Mouse (Mus musculus) urinary bladder, postnatal 36 days (tissue): Measurements from ENCODE around the gene Olfr414.

Experiments
- DNase-seq, 2 experiments: peaks; one replicate each; pipeline ENCODE4 v3.0.0; 2022; ENCODE audit warnings: low spot score in 2 of 2, mixed read lengths in 1 of 2

The Olfr414 gene

DNA sequence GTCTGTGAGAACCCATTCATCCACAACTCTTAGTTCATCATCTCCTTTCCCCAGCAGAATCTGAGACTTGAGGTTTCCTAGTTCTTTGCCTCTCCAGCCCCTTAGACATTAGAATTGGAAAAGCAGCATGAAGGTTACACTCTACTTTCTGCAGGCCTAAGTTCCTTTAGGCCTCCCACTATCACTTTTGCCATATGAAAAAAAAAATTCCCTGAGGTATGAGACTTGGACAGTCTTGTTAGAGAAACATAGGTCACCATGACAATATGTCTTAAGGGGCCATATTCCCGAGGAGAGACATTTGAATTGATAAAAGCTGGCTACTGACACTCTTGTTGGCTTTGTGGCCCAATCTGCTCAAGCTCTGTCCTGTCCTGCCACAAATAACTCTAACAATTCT is at the start of gene Olfr414:
TSS of gene Olfr414 (plus strand) at position 301 of the 400 bp plus-strand sequence.
- DNase-seq, result no peak

DNA sequence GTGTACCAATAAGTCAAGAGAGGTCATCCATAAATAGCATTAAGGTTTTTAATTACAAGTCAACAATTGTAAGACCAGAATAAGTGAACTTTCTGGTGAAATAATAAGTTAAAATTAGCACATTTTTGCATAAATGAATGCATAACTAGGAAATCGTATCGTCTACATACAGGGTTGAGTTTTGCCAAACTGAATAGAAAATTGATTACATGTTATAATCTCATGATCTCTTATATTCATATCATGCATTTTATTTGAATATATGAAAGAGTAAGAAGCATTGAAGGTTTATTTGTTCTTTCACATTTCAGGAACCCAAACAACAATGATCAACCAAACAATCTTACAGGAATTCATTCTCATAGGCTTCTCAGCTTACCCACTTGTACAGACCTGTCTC is 33.1 kb upstream of the Olfr414 start, which contains the start of gene Olfr248:
TSS of gene Olfr248 (plus strand) at position 301 of the 400 bp plus-strand sequence.
- DNase-seq, result no peak

DNA sequence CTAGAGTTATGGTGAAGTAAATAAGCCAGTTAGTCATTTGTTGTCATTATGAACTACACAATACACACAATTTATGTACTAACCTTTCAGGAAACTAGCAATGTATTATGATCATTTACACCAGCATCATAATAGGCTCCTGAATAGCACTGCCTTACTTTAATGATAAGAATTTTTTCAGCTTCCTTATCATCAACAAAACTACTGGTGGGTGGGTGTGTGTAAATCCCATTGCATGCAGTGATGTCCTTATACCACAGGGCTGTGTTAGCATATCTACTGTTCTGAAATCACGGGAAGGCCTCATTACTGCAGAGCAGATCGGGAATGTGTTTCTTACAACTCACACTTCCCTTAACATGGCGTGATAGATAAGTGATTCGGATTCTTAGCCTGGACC is 905 bp upstream of the Olfr414 start:
- no peak for DNase-seq

DNA sequence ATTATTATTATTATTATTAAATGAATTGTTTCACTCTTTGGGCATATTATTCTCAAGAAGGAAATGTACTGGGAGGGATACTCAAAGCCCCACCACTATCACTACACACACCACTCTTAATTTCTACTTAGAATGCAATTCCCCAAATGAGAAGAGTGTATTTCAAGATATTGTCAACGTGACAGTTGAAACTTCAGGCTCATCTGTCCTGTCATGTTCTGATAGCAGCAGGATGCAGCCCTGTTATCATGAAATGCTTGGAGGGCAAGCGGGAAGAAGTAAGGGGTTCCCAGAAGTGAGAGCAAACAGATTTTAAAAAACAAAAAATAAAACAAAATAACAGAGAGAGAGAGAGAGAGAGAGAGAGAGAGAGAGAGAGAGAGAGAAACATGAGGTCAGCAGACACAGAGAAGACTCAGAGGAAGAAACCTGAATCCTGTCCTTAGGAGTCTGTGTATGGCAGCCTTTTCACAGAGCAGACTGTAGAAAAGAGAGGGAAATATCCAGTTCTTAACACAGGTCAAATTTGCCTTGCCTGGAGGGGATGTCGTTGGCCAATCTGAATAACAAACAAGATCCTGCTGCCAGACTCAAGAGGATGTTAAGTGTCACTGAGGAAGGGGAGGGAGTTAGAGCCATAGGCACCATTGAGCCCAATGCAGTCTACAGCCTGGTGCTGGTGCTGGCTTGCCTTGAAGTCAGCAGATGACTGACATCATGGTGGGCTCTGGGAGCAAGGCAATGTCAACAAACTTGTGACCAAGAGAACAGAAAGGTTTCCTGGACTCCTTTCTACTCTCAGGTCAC is 2.5 kb downstream of the Olfr414 start:
- DNase-seq, result no peak

DNA sequence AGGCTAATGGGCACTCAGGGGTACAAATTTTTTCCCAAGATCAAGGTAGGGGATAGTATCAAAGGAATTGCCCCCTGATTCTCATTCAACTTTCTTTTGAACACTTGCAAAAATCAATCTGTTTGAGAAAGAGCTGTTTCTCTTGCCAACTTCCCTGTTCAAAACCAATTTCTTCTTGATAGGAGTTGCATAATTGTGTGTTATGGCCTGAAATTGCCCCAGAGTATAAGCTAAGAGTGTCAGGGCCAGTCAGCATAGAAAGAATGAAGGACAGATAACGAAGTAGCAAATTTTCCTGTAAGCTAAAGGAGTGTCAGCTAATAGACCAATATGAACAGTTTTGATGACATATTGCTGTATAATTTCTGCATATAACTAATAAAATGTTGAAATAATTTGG is 3.5 kb downstream of the Olfr414 start:
- DNase-seq, result no peak

DNA sequence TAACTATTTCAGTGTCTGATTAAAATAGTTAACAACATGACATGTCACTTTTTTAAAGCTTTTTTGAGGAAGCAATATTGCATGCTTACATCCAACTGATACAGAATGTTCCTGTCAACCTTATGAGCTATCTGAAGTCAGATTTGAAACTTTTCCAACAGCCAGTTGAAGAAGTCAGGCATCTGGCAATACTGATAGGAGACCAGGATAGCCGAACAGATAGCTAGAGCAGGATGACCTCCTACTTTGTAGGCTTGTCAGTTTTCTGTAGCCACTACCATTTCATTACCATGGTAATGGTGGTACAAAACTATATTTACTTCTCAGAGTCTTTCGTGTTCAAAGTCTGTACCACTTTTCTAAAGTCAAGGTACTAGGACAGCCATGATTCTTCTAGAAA is 4.5 kb downstream of the Olfr414 start:
- DNase-seq, result no peak

DNA sequence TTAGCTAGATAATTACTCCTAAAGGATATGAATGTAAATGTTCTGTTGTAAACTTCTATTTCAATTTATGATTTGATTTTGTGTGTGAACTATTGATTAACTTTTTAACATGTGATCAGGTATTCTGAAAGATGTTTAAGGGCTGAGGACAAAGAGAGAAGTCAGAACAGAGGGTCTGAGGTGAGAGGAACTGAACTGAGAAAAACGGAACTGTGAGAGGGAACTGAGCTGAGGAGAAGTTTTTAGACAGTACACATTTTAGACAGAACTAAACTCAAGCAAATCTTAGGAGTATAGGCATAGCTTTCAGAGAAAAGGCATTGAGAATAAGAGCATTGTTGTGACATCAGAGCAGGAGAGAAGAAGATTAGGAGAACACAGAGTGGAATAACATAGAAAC is 10.3 kb downstream of the Olfr414 start:
- no peak for DNase-seq

DNA sequence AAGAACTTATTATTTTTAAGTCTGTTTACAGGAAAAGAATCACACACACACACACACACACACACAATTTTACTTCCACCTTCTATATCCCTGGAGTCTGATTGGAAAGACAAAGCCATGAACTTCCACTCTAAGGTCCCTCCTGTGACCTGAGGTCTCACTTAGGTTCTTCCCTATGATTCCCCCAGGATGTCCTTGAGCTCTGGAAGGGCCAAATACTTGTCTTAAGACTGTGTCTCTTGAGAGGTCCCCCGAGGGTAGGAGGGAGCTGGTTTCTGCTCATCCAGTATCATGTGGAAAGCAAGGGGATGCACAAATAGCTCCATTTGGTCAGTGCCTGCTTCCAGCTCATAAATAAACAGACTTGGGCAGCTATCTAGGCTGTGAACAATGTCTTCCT is 17.9 kb downstream of the Olfr414 start, which contains the start of gene Olfr220:
TSS of gene Olfr220 (plus strand) at position 301 of the 400 bp plus-strand sequence.
- no peak for DNase-seq

DNA sequence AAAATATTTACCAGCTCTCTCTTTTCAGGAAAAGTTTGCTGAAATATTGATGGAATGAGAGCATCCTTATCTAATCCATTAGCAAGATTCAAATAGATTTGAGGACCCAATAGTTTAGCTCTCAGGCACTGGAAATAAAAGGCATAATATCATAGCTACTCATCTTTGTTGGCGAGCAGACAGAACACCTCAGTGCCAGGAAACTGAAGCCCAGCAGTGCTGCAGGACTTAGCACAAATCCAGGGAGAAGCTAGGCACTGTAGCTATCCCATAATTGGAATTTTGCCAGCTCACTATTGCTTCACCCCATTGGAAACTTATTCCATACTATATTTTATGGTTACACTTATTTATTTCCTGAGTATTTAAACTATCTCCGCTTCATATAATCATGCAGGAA is 31.2 kb downstream of the Olfr414 start:
- no peak for DNase-seq

DNA sequence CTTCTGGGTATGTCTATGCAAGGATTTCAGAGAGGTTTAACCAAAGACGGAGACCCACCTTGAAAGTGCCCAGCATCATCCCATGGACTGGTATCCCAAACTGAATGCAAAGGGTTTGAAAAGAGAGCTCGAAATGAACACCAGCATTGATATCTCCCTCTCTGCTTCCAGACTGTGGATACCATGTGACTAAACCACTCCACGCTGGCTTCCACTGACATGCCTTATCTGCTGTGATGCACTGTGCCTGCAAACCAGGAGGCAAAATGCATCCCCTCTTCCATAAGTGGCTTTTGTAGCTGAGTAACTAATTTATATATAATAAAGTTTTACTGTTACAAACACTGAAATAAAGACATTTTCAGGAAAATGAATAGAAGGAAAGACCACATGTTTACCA is 41.5 kb downstream of the Olfr414 start:
- DNase-seq, result no peak

DNA sequence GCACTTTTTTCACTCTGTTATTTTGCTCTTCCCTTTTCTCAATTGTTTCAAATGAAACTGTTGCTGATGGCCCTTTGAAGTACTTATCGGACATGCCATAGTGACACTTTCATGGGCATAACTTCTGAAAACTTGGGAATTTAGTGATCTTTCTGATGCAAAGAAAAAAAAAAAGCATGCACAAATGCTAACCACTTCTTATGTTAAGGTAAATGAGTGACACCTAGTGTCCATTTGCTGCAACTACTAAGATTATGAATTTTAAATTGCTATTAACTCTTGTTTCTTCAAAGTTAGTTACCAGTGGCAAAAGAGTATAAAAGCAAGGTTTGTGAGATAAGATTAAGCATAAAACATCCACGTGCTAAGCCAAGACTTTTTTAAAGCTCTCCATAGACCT is 42.4 kb downstream of the Olfr414 start:
- DNase-seq, result no peak

DNA sequence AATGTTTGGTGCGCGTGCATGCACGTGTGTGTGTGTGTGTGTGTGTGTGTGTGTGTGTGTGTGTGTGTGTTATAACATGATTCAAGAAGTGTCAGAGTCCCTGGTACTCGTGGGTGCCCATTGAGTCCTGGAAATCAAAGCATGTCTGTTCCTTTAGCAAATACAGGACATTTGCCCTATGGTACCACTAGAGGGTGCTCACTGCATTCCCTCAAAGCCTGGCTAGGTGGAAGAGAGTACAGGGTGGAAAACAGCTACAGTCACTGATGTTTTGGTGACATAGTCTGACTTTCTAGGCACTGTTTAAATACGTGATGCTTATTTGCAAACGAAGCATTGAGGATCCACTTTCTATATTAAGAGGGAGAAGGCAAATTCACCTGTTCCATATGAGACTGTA is 45.9 kb downstream of the Olfr414 start:
- peak in 1 of 2 experiments; percentile 2 for DNase-seq

DNA sequence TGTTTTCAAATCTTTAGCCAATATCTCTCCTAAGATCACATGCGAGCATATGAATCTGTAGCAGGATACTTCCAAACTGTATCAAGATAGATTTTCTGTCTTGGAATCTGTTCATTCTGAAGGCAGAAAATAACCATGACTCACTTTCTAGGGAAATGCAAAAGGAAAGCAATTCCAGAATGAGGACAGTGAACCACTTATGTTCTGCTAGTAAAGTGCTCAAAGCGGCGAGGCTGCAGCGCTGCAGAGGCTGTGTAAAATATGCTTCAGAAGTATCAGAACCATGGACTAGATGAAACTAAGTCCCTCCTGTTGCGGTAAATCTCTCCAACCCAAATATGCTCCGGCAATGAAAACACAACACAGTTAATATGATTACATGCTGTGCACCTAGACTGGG is 58.7 kb downstream of the Olfr414 start:
- DNase-seq, result no peak
